Mouse (Mus musculus): ENCODE data around the gene Dnm1.
"Not testable (repeated sequence)": the region's sequence is repeated elsewhere in the genome, so short reads cannot be mapped to it uniquely, and the experiment has no call there.

Dnm1 gene

GRCm38 (mm10) chr2:32353007-32353542 lies at the start of gene Dnm1:
TSS of gene Dnm1 (minus strand) at chr2:32353338.
- DNase-seq, result peak; percentile 99

- no peak for DNase-seq
Observed at GRCm38 (mm10) chr2:32396695-32397094, 43.6 kb upstream of the Dnm1 start.

GRCm38 (mm10) chr2:32395946-32396621 lies 42.9 kb upstream of the Dnm1 start:
- DNase-seq, result peak; percentile 99

GRCm38 (mm10) chr2:32395484-32395945 lies 42.4 kb upstream of the Dnm1 start, which contains the start of gene Ptges2:
TSS of gene Ptges2 (plus strand) at chr2:32395896.
- DNase-seq, result peak; percentile 99

- no peak for DNase-seq
Observed at GRCm38 (mm10) chr2:32394973-32395372, 41.8 kb upstream of the Dnm1 start.

- no peak for DNase-seq
Observed at GRCm38 (mm10) chr2:32392063-32392462, 38.9 kb upstream of the Dnm1 start.

- no peak for DNase-seq
Observed at GRCm38 (mm10) chr2:32390871-32391270, 37.7 kb upstream of the Dnm1 start.

- no peak for DNase-seq
Observed at GRCm38 (mm10) chr2:32389157-32389556, 36.0 kb upstream of the Dnm1 start.

- DNase-seq, result peak; percentile 94
Observed at GRCm38 (mm10) chr2:32387706-32388490, 34.8 kb upstream of the Dnm1 start, which contains the start of gene Lcn2. TSS of gene Lcn2 (minus strand) at chr2:32388252.

- DNase-seq, result no peak
Observed at GRCm38 (mm10) chr2:32382689-32383088, 29.6 kb upstream of the Dnm1 start.

- DNase-seq, result peak; percentile 99
Observed at GRCm38 (mm10) chr2:32381775-32382223, 28.7 kb upstream of the Dnm1 start, which contains the start of gene 1110008P14Rik. TSS of gene 1110008P14Rik (minus strand) at chr2:32381938.

GRCm38 (mm10) chr2:32381141-32381774 lies 28.1 kb upstream of the Dnm1 start:
- DNase-seq, result no peak

- no peak for DNase-seq
Observed at GRCm38 (mm10) chr2:32380001-32380500, 26.9 kb upstream of the Dnm1 start.

- DNase-seq, result no peak
Observed at GRCm38 (mm10) chr2:32376963-32377362, 23.8 kb upstream of the Dnm1 start.

- DNase-seq, result no peak
Observed at GRCm38 (mm10) chr2:32375317-32375940, 22.3 kb upstream of the Dnm1 start.

- peak; percentile 97 for DNase-seq
Observed at GRCm38 (mm10) chr2:32374191-32374590, 21.1 kb upstream of the Dnm1 start.

GRCm38 (mm10) chr2:32367315-32367714 lies 14.2 kb upstream of the Dnm1 start:
- peak; percentile 91 for DNase-seq

GRCm38 (mm10) chr2:32364121-32364520 lies 11.0 kb upstream of the Dnm1 start:
- DNase-seq, result peak; percentile 92

GRCm38 (mm10) chr2:32363376-32364106 lies 10.4 kb upstream of the Dnm1 start:
- no peak for DNase-seq

- peak; percentile 100 for DNase-seq
Observed at GRCm38 (mm10) chr2:32362817-32363340, 9.7 kb upstream of the Dnm1 start.

GRCm38 (mm10) chr2:32362274-32362673 lies 9.1 kb upstream of the Dnm1 start:
- DNase-seq, result not testable (repeated sequence)

Data from heart, adult 11 months (tissue).